Mouse (Mus musculus): ENCODE results near the gene Sel1l3. TPM values are rescaled to one million over a fixed set of nuclear protein-coding genes. Genes with fewer than 3 reads are reported as not detected.

Gene Sel1l3
- 26.6 and 29.4 TPM in 2 replicates for polyA plus RNA-seq (2015; fragmentation: Nextera tagmentation; extraction: Ambion mirVana)

GRCm38 (mm10) chr5:53213711-53214352 is at the start of gene Sel1l3:
TSS of gene Sel1l3 (minus strand) at chr5:53213927.

Other genes starting within 250 kb of the Sel1l3 start
- 0.34 TPM in 1 of 2 replicates, not detected in the other for gene Slc34a2, start 175.8 kb downstream of the Sel1l3 start, polyA plus RNA-seq (2015; fragmentation: Nextera tagmentation; extraction: Ambion mirVana)
- gene Smim20, start 53.2 kb upstream of the Sel1l3 start, polyA plus RNA-seq (2015; fragmentation: Nextera tagmentation; extraction: Ambion mirVana), result 142 and 150 TPM in 2 replicates

All from skeletal muscle tissue, postnatal 0 days (tissue).